ENCODE assay signal across 28 mouse cellular contexts in the genomic region with DNA sequence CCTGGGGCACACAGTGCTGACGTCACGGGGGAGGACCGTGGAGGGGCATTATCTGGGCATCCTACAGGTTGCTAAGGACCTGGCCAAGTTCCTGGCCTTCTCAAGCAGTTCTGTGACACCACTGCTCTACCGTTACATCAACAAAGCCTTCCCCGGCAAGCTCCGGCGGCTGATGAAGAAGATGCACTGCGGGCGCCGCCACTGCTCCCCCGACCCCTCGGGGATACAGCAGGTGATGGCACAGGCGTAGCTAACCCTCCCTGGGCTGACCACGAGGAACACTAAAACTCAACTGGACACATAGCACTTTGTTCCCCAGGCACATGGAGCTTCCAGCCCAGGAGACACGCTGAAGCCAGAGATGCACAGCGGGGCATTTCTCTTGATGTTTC. TPM values are rescaled to one million over a fixed set of nuclear protein-coding genes. Genes with fewer than 3 reads are reported as not detected.
DNase-seq lines count a peak whose midpoint lies in the region; ATAC-seq and TF ChIP-seq lines count a peak whose summit lies in the region.
"Had no signal": no experiment of that assay in that cellular context is flagged by ENCODE, and none has a peak within 500 bp of the region (broad histone marks: within the 10 kb centered on the region; RNA-seq: fewer than 3 reads in every experiment).

No protein-coding gene starts in this region.

- no peak for TF ChIP-seq CTCF in layer of hippocampus, adult 2 months (conservative IDR thresholded peaks at IDR 0.05)
- TF ChIP-seq CTCF in liver, embryonic 14.5 days (IDR thresholded peaks at IDR 0.05; ENCODE audit: low read depth), result no peak

- no peaks in the 10 kb centered on the region for H3K9me3 ChIP-seq in erythroblast, embryonic 14.5 days (ENCODE audit: control insufficient read depth, low read length)
- no peaks in the 10 kb centered on the region for H3K9me3 ChIP-seq in liver, embryonic 14.5 days (ENCODE audit: control insufficient read depth, low read length)
- H3K9me3 ChIP-seq in forebrain, embryonic 14.5 days (replicated peaks; ENCODE audit: control insufficient read depth, low read length), result no peaks in the 10 kb centered on the region
- H3K9me3 ChIP-seq: embryonic facial prominence, embryonic 15.5 days; forebrain, embryonic 12.5 days; G1E; heart, embryonic 10.5 days; hindbrain, embryonic 15.5 days had no signal

- no peaks in the 10 kb centered on the region; the same call in 1 of the 2 replicates for H3K27me3 ChIP-seq in erythroblast, embryonic 14.5 days (ENCODE audit: control insufficient read depth)
- no peaks in the 10 kb centered on the region for H3K27me3 ChIP-seq in liver, embryonic 14.5 days (ENCODE audit: control insufficient read depth, insufficient read depth, low read length)
- H3K27me3 ChIP-seq in forebrain, embryonic 14.5 days (replicated peaks; ENCODE audit: control insufficient read depth, insufficient read depth, low read length), result no peaks in the 10 kb centered on the region
- H3K27me3 ChIP-seq: embryonic facial prominence, embryonic 15.5 days; forebrain, embryonic 12.5 days; hindbrain, embryonic 15.5 days had no signal

- peaks cover 93% of the 10 kb centered on the region for H3K4me1 ChIP-seq in erythroblast, embryonic 14.5 days (ENCODE audit: control insufficient read depth)
- peaks cover 40 to 54% of the 10 kb centered on the region in 2 experiments for H3K4me1 ChIP-seq in liver, embryonic 14.5 days (replicated peaks; ENCODE audit: control insufficient read depth in 2 of 2, insufficient read depth in 2 of 2, low read length in 1 of 2)
- no peaks in the 10 kb centered on the region for H3K4me1 ChIP-seq in forebrain, embryonic 14.5 days (ENCODE audit: control insufficient read depth, insufficient read depth, low read length)

- 90% methylated on average over 16 of the region's 16 CpGs for WGBS in liver, embryonic 14.5 days (ENCODE audit: insufficient replicate concordance)
- 91% methylated on average over 16 of the region's 16 CpGs for WGBS in forebrain, embryonic 14.5 days

- peak overlapping the region; percentile 0; the same call in 1 of the 2 replicates for H3K4me2 ChIP-seq in liver, embryonic 14.5 days (ENCODE audit: low read depth)
- H3K4me2 ChIP-seq in forebrain, embryonic 14.5 days (ENCODE audit: low read length), result no peak overlapping the region
- H3K4me2 ChIP-seq: embryonic facial prominence, embryonic 15.5 days; forebrain, embryonic 12.5 days; hindbrain, embryonic 15.5 days had no signal

- no peak for TF ChIP-seq EP300 in liver, embryonic 14.5 days (IDR thresholded peaks at IDR 0.05; ENCODE audit: low read depth)

- no peak for ATAC-seq in erythroblast, adult 5-6 weeks (replicated peaks; ENCODE audit: low FRiP score, poor library complexity, severe bottlenecking)
- no peak for ATAC-seq in liver, embryonic 14.5 days (ENCODE audit: insufficient read depth)
- ATAC-seq in forebrain, embryonic 14.5 days, result no peak
- ATAC-seq: CD4-positive, CD25-positive, alpha-beta regulatory T cell, adult 4 months; forebrain, postnatal 0 days had no signal

- DNase-seq in layer of hippocampus, adult 2 months (ENCODE audit: low spot score in 2 of 2), result no peak
- DNase-seq in layer of hippocampus, adult 18-20 months (ENCODE audit: low spot score in 2 of 2), result no peak
- DNase-seq in liver, embryonic 14.5 days (ENCODE audit: low read depth in 3 of 3, low spot score in 3 of 3), result no peak
- DNase-seq in liver, result no peak
- DNase-seq in forebrain, embryonic 14.5 days (ENCODE audit: low spot score), result no peak
- DNase-seq: adrenal gland, adult 8-10 months; adrenal gland, postnatal 36 days; B cell, adult 2 months; cerebellum, adult 11 months; cerebellum, adult 8-10 months; cerebellum, postnatal 14 days; embryo, embryonic 11 days; forebrain, postnatal 0 days; gastrocnemius, postnatal 25 days; heart, adult 18-20 months; heart, postnatal 10 days had no signal

- H3K4me3 ChIP-seq in erythroblast, embryonic 14.5 days (replicated peaks), result peak overlapping the region; percentile 77
- H3K4me3 ChIP-seq in layer of hippocampus, adult 2 months, result no peak overlapping the region
- H3K4me3 ChIP-seq in liver, embryonic 14.5 days (ENCODE audit: insufficient read depth in 1 of 2, low read depth in 2 of 2, low read length in 2 of 2), result no peak overlapping the region
- no peak overlapping the region for H3K4me3 ChIP-seq in forebrain, embryonic 14.5 days (ENCODE audit: low read depth, low read length)
- H3K4me3 ChIP-seq: embryonic facial prominence, embryonic 15.5 days; forebrain, embryonic 12.5 days; heart, embryonic 10.5 days; hindbrain, embryonic 15.5 days had no signal

- no peak overlapping the region for H3K9ac ChIP-seq in liver, embryonic 14.5 days (replicated peaks)
- H3K9ac ChIP-seq in forebrain, embryonic 14.5 days (ENCODE audit: low read length), result no peak overlapping the region
- H3K9ac ChIP-seq: embryonic facial prominence, embryonic 15.5 days; forebrain, embryonic 12.5 days; forebrain, postnatal 0 days; hindbrain, embryonic 15.5 days had no signal

- peak overlapping the region; percentile 92 for H3K27ac ChIP-seq in layer of hippocampus, adult 2 months
- peak overlapping the region; percentile 75 for H3K27ac ChIP-seq in liver, embryonic 14.5 days
- H3K27ac ChIP-seq in forebrain, embryonic 14.5 days (ENCODE audit: low read depth, low read length), result no peak overlapping the region
- H3K27ac ChIP-seq: embryonic facial prominence, embryonic 15.5 days; forebrain, embryonic 12.5 days; heart, embryonic 10.5 days; hindbrain, embryonic 15.5 days had no signal

- peaks cover 91% of the 10 kb centered on the region for H3K36me3 ChIP-seq in erythroblast, embryonic 14.5 days (ENCODE audit: control insufficient read depth)
- H3K36me3 ChIP-seq in liver, embryonic 14.5 days (replicated peaks; ENCODE audit: control insufficient read depth, insufficient read depth, low read depth), result peaks cover 45% of the 10 kb centered on the region
- H3K36me3 ChIP-seq in forebrain, embryonic 14.5 days (ENCODE audit: control insufficient read depth, insufficient read depth, low read length), result no peaks in the 10 kb centered on the region
- H3K36me3 ChIP-seq: embryonic facial prominence, embryonic 15.5 days; forebrain, embryonic 12.5 days; hindbrain, embryonic 15.5 days had no signal

RNA-seq across cellular contexts. Expression of gene C130050O18Rik, which starts 11.9 kb away (rescaled TPM):
- not detected in 2 replicates for polyA plus RNA-seq in erythroblast, embryonic 14.5 days (2012)
- 1.9 and 2.1 TPM in 2 replicates for total RNA-seq in erythroblast, adult 5-6 weeks (2015; ENCODE audit: low replicate concordance)
- total RNA-seq in erythroblast, adult 5-6 weeks (2017; ENCODE audit: low replicate concordance), result 2.9 and 4.3 TPM in 2 replicates
- total RNA-seq in layer of hippocampus, adult 2 months (2021), result under 1 TPM in 1 of 2 experiments, not detected in 1; 0.18 TPM
- total RNA-seq in layer of hippocampus, adult 18-20 months (2021), result under 1 TPM in 1 of 2 experiments, not detected in 1; 0.33 TPM
- polyA plus RNA-seq in liver, embryonic 14.5 days (2012; rRNA removed), result 0.93 and 1.1 TPM in 2 replicates
- polyA plus RNA-seq in liver, embryonic 14.5 days (2014; fragmentation: Nextera tagmentation; extraction: Ambion mirVana), result 1.0 and 1.3 TPM in 2 replicates
- polyA plus RNA-seq in forebrain, embryonic 14.5 days (2014; fragmentation: Nextera tagmentation; extraction: Ambion mirVana), result 0.18 TPM in 1 of 2 replicates, not detected in the other
- total RNA-seq: forebrain, postnatal 0 days had no signal
- polyA plus RNA-seq: CD4-positive, CD25-positive, alpha-beta regulatory T cell, adult 4 months had no signal

RNA-seq across cellular contexts. Expression of gene Gpr146, which starts 15.7 kb away (rescaled TPM):
- polyA plus RNA-seq in erythroblast, embryonic 14.5 days (2012), result 8.1 and 9.7 TPM in 2 replicates
- total RNA-seq in erythroblast, adult 5-6 weeks (2015; ENCODE audit: low replicate concordance), result 27.3 and 37.2 TPM in 2 replicates
- total RNA-seq in erythroblast, adult 5-6 weeks (2017; ENCODE audit: low replicate concordance), result 49.4 and 58.3 TPM in 2 replicates
- total RNA-seq in layer of hippocampus, adult 2 months (2021), result 10 to 100 TPM; 11.5 to 12.8 TPM
- total RNA-seq in layer of hippocampus, adult 18-20 months (2021), result 10 to 100 TPM; 10.8 to 12.2 TPM
- polyA plus RNA-seq in liver, embryonic 14.5 days (2012; rRNA removed), result 14.6 and 14.7 TPM in 2 replicates
- polyA plus RNA-seq in liver, embryonic 14.5 days (2014; fragmentation: Nextera tagmentation; extraction: Ambion mirVana), result 18.4 and 20.1 TPM in 2 replicates
- polyA plus RNA-seq in forebrain, embryonic 14.5 days (2014; fragmentation: Nextera tagmentation; extraction: Ambion mirVana), result 0.85 and 0.93 TPM in 2 replicates

RNA-seq across cellular contexts. Expression of gene Gper1, which starts 29.8 kb away (rescaled TPM):
- not detected in 2 replicates for polyA plus RNA-seq in erythroblast, embryonic 14.5 days (2012)
- not detected in 2 replicates for total RNA-seq in erythroblast, adult 5-6 weeks (2015; ENCODE audit: low replicate concordance)
- total RNA-seq in erythroblast, adult 5-6 weeks (2017; ENCODE audit: low replicate concordance), result not detected in 2 replicates
- total RNA-seq in layer of hippocampus, adult 2 months (2021), result 1 to 10 TPM; 2.1 to 2.4 TPM
- 1 to 10 TPM; 2.0 to 4.2 TPM for total RNA-seq in layer of hippocampus, adult 18-20 months (2021)
- 0.06 and 0.07 TPM in 2 replicates for polyA plus RNA-seq in liver, embryonic 14.5 days (2012; rRNA removed)
- polyA plus RNA-seq in liver, embryonic 14.5 days (2014; fragmentation: Nextera tagmentation; extraction: Ambion mirVana), result 0.20 TPM in 1 of 2 replicates, not detected in the other
- 10.0 and 10.2 TPM in 2 replicates for polyA plus RNA-seq in forebrain, embryonic 14.5 days (2014; fragmentation: Nextera tagmentation; extraction: Ambion mirVana)
- total RNA-seq: common myeloid progenitor, adult 5-6 weeks; G1E; hematopoietic stem cell, adult 5-6 weeks had no signal
- polyA plus RNA-seq: CD4-positive, CD25-positive, alpha-beta regulatory T cell, adult 4 months; G1E had no signal

RNA-seq across cellular contexts. Expression of gene Cyp2w1, which starts 40.8 kb away (rescaled TPM):
- polyA plus RNA-seq in erythroblast, embryonic 14.5 days (2012), result 0.02 and 0.06 TPM in 2 replicates
- total RNA-seq in erythroblast, adult 5-6 weeks (2015; ENCODE audit: low replicate concordance), result not detected in 2 replicates
- not detected in 2 replicates for total RNA-seq in erythroblast, adult 5-6 weeks (2017; ENCODE audit: low replicate concordance)
- total RNA-seq in layer of hippocampus, adult 2 months (2021), result not detected
- not detected for total RNA-seq in layer of hippocampus, adult 18-20 months (2021)
- polyA plus RNA-seq in liver, embryonic 14.5 days (2012; rRNA removed), result 0.03 and 0.05 TPM in 2 replicates
- polyA plus RNA-seq in liver, embryonic 14.5 days (2014; fragmentation: Nextera tagmentation; extraction: Ambion mirVana), result not detected in 2 replicates
- polyA plus RNA-seq in forebrain, embryonic 14.5 days (2014; fragmentation: Nextera tagmentation; extraction: Ambion mirVana), result not detected in 2 replicates
- total RNA-seq: adrenal gland, adult 8-10 months; adrenal gland, postnatal 36 days; common myeloid progenitor, adult 5-6 weeks; forebrain, postnatal 0 days; G1E; gastrocnemius, adult 18-20 months; gastrocnemius, postnatal 25 days; heart, adult 18-20 months; heart, postnatal 10 days; hematopoietic stem cell, adult 5-6 weeks had no signal
- polyA plus RNA-seq: CD4-positive, CD25-positive, alpha-beta regulatory T cell, adult 4 months; forebrain, postnatal 0 days; G1E; heart, embryonic 10.5 days; heart, embryonic 14.5 days; hindbrain, embryonic 15.5 days had no signal

RNA-seq across cellular contexts. Expression of gene Cox19, which starts 42.0 kb away (rescaled TPM):
- 5.5 and 10.5 TPM in 2 replicates for polyA plus RNA-seq in erythroblast, embryonic 14.5 days (2012)
- total RNA-seq in erythroblast, adult 5-6 weeks (2015; ENCODE audit: low replicate concordance), result 4.2 and 6.5 TPM in 2 replicates
- 7.7 and 8.8 TPM in 2 replicates for total RNA-seq in erythroblast, adult 5-6 weeks (2017; ENCODE audit: low replicate concordance)
- 10 to 100 TPM; 74.3 to 76.8 TPM for total RNA-seq in layer of hippocampus, adult 2 months (2021)
- total RNA-seq in layer of hippocampus, adult 18-20 months (2021), result 10 to 100 TPM; 65.3 to 71.1 TPM
- 22.6 and 23.3 TPM in 2 replicates for polyA plus RNA-seq in liver, embryonic 14.5 days (2012; rRNA removed)
- polyA plus RNA-seq in liver, embryonic 14.5 days (2014; fragmentation: Nextera tagmentation; extraction: Ambion mirVana), result 61.4 and 62.3 TPM in 2 replicates
- 127 and 155 TPM in 2 replicates for polyA plus RNA-seq in forebrain, embryonic 14.5 days (2014; fragmentation: Nextera tagmentation; extraction: Ambion mirVana)
